Mouse (Mus musculus) midbrain, embryonic 16.5 days (tissue): ENCODE measurements around the gene Slamf1. TPM values are rescaled to one million over a fixed set of nuclear protein-coding genes. Genes with fewer than 3 reads are reported as not detected.
"Not testable (repeated sequence)": the region's sequence is repeated elsewhere in the genome, so short reads cannot be mapped to it uniquely, and the experiment has no call there.

ENCODE experiments used
- ATAC-seq: fragments of 200-750 bp; cut with Nextera tagmentation; 2 replicates; pipeline ENCODE4 v1.8.0; 2017; ENCODE audit warnings: moderate TSS enrichment
- H3K27ac ChIP-seq: fragments of 300-500 bp; sonication (generic); 2 replicates; pipeline ENCODE4 v1.5.1; 2014; ENCODE audit warnings: mild to moderate bottlenecking, low read length, mixed read lengths
- H3K27me3 ChIP-seq: fragments of 300-500 bp; sonication (generic); 2 replicates; pipeline ENCODE4 v1.6.1; 2014; ENCODE audit warnings: low read depth, low read length, mixed read lengths; ENCODE audit not compliant: control insufficient read depth, insufficient read depth
- H3K36me3 ChIP-seq: fragments of 300-500 bp; sonication (generic); 2 replicates; pipeline ENCODE4 v1.6.1; 2014; ENCODE audit warnings: mild to moderate bottlenecking, low read length, moderate library complexity, mixed read lengths; ENCODE audit not compliant: control insufficient read depth, insufficient read depth
- H3K4me1 ChIP-seq: fragments of 300-500 bp; sonication (generic); 2 replicates; pipeline ENCODE4 v1.6.1; 2014; ENCODE audit warnings: mild to moderate bottlenecking, low read length, mixed read lengths; ENCODE audit not compliant: control insufficient read depth, insufficient read depth
- H3K4me2 ChIP-seq: fragments of 300-500 bp; sonication (generic); 2 replicates; pipeline ENCODE4 v1.6.1; 2014; ENCODE audit warnings: mild to moderate bottlenecking, low read length, mixed read lengths
- H3K4me3 ChIP-seq: fragments of 300-500 bp; sonication (generic); 2 replicates; pipeline ENCODE4 v1.5.1; 2014; ENCODE audit warnings: low read depth, mild to moderate bottlenecking, low read length, moderate library complexity, mixed read lengths
- H3K9ac ChIP-seq: fragments of 300-500 bp; sonication (generic); 2 replicates; pipeline ENCODE4 v1.6.1; 2014; ENCODE audit warnings: low read depth, low read length, mixed read lengths
- H3K9me3 ChIP-seq: fragments of 300-500 bp; sonication (generic); replicated peaks from 2 replicates; pipeline ENCODE4 v1.6.1; 2014; ENCODE audit warnings: mild to moderate bottlenecking, low read length, mixed read lengths; ENCODE audit not compliant: control insufficient read depth, poor library complexity, severe bottlenecking
- WGBS: fragments of 180-500 bp; shearing (Covaris S2); extraction: QIAGEN DNeasy Blood & Tissue Kit; methylation state at CpG from one replicate; pipeline ENCODE4 v1.1.7; 2014; 5-methylcytosine and 5-hydroxymethylcytosine counted together
- polyA plus RNA-seq: library from polyadenylated mRNA; unstranded; fragments of >200 nt; fragmentation: Nextera tagmentation; extraction: Ambion mirVana; gene quantifications from 2 replicates; pipeline ENCODE4 v1.2.1, GENCODE M21; 2015

Gene Slamf1
- polyA plus RNA-seq, 1 experiment from 2014 or later: 0.19 TPM

DNA sequence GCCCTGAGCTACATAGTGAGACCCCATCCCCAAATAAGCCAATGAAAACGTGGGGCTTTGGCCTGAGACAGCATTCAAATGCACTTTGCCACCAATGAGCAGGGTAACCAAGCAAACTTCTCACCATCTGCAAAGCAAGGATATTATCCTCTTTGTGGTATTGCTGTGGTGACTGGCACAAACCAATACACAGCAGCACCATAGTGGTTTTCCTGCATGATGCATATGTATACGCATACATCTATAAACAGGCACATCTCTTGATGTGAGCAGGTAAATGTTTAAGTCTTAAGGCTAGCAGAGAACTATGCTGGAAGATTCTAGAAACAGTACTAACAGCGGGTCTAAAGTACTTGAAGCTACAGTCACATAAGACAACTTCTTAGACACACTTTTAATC lies 22.5 kb downstream of the Slamf1 start:
- Histone ChIP-seq H3K4me1 (no peaks in the 10 kb centered on the region), H3K4me3 (no peak overlapping the region), H3K27me3 (no peaks in the 10 kb centered on the region), H3K27ac (no peak overlapping the region), H3K9ac (no peak overlapping the region), H3K36me3 (no peaks in the 10 kb centered on the region), H3K9me3 (no peaks in the 10 kb centered on the region), H3K4me2 (no peak overlapping the region)
- 81% methylated on average over 3 of the region's 3 CpGs for WGBS
- ATAC-seq: no peak

DNA sequence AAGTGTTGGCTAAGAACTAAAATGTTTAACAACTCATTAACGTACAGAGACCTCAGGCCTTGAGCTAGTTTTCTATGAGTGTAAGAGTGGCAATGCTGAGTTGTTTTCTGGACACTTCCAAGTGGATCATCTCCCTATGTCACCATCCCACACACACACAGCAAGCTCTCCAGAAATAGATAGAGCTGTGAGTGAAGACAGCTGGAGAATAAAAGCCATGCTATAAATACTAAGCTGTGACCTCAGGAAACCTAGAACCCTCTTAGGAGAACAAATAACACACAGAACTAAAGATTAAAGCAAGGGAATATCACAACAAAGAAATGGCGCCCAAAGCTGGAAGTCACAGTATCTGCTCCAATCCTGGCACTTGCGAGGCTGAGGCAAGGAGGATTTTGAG lies 24.6 kb downstream of the Slamf1 start:
- ATAC-seq: no peak
- 89% methylated on average over 3 of the region's 3 CpGs for WGBS
- H3K36me3 ChIP-seq: no peaks in the 10 kb centered on the region
- no peak overlapping the region for H3K9ac ChIP-seq
- H3K9me3 ChIP-seq: no peaks in the 10 kb centered on the region
- no peak overlapping the region for H3K4me3 ChIP-seq
- H3K4me2 ChIP-seq: no peak overlapping the region
- no peaks in the 10 kb centered on the region for H3K4me1 ChIP-seq
- no peak overlapping the region for H3K27ac ChIP-seq
- H3K27me3 ChIP-seq: no peaks in the 10 kb centered on the region

DNA sequence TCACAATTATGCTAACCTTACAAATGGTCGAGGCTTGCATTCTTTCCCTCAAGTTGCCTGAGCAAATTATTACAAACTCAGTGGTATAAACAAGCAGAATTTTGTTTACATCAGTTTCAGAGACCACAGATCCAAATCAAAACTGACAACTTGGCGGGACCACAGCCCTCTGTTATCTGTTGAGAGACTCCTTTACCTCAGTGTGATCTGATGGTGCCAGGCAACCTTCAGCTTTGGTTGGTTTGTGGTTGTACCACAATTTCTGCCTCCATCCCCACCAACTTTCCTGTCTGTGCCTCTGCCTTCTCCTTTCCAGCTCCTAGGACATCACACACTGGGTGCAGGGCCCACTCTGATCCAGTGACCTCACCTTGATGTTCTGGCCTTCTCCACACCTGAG lies 29.3 kb downstream of the Slamf1 start:
- Histone ChIP-seq H3K36me3 (no peaks in the 10 kb centered on the region), H3K4me3 (no peak overlapping the region), H3K4me1 (no peaks in the 10 kb centered on the region), H3K27ac (no peak overlapping the region), H3K4me2 (no peak overlapping the region), H3K27me3 (no peaks in the 10 kb centered on the region), H3K9me3 (no peaks in the 10 kb centered on the region), H3K9ac (no peak overlapping the region)
- WGBS: 77% methylated on average over 2 of the region's 2 CpGs
- no peak for ATAC-seq

DNA sequence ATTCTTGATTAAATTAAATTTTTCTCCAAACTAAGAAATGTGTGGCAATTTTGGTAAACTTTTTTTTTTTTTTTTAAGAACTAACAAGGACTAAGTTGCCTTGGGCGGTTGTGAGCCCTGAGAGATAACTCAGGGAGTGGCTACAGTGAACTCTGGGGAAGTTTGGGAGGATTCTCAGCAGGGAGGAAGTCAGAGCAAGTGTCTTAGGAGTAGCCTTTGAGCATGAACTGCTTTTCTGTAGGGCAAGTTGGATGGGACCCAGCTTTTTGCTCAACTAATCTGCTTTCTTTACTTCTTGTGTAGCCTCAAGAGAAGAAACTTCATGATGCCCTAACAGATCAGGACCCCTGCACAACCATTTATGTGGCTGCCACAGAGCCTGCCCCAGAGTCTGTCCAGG lies 30.9 kb downstream of the Slamf1 start:
- Histone ChIP-seq H3K4me2 (no peak overlapping the region), H3K27me3 (no peaks in the 10 kb centered on the region), H3K4me3 (no peak overlapping the region), H3K4me1 (no peaks in the 10 kb centered on the region), H3K9ac (no peak overlapping the region), H3K9me3 (no peaks in the 10 kb centered on the region), H3K36me3 (no peaks in the 10 kb centered on the region), H3K27ac (no peak overlapping the region)
- 71% methylated on average over 1 of the region's 1 CpGs for WGBS
- no peak for ATAC-seq

DNA sequence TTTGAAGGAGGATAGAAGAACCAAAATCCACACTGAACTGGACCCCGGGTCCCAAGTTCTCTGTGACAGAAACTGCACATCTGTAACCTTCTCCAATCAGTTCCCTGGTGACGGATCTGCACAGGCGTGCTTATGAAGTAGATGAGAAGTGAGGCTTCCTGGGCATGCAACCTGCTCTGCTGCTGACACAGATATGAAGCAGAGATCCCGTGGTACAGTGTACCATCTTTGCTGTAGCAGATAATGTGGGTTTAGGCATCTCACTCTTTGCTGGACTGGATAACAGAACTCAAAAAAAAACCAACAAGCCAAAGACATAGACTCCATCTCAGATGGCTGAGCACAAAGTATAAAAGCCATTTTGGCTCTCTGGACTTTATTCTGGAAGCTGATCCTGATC lies 32.7 kb downstream of the Slamf1 start:
- Histone ChIP-seq H3K9ac (no peak overlapping the region), H3K9me3 (no peaks in the 10 kb centered on the region), H3K27ac (no peak overlapping the region), H3K4me1 (no peaks in the 10 kb centered on the region), H3K27me3 (no peaks in the 10 kb centered on the region), H3K4me3 (no peak overlapping the region), H3K4me2 (no peak overlapping the region), H3K36me3 (no peaks in the 10 kb centered on the region)
- WGBS: 86% methylated on average over 4 of the region's 4 CpGs
- ATAC-seq: no peak

DNA sequence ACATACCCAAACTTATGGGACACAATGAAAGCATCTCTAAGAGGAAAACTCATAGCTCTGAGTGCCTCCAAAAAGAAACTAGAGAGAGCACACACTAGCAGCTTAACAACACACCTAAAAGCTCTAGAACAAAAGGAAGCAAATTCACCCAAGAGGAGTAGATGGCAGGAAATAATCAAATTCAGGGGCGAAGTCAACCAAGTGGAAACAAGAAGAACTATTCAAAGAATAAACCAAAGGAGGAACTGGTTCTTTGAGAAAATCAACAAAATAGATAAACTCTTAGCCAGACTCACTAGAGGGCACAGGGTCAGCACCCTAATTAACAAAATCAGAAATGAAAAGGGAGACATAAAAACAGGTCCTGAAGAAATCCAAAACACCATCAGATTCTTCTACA lies 44.1 kb downstream of the Slamf1 start:
- WGBS: 52% methylated on average over 1 of the region's 1 CpGs

DNA sequence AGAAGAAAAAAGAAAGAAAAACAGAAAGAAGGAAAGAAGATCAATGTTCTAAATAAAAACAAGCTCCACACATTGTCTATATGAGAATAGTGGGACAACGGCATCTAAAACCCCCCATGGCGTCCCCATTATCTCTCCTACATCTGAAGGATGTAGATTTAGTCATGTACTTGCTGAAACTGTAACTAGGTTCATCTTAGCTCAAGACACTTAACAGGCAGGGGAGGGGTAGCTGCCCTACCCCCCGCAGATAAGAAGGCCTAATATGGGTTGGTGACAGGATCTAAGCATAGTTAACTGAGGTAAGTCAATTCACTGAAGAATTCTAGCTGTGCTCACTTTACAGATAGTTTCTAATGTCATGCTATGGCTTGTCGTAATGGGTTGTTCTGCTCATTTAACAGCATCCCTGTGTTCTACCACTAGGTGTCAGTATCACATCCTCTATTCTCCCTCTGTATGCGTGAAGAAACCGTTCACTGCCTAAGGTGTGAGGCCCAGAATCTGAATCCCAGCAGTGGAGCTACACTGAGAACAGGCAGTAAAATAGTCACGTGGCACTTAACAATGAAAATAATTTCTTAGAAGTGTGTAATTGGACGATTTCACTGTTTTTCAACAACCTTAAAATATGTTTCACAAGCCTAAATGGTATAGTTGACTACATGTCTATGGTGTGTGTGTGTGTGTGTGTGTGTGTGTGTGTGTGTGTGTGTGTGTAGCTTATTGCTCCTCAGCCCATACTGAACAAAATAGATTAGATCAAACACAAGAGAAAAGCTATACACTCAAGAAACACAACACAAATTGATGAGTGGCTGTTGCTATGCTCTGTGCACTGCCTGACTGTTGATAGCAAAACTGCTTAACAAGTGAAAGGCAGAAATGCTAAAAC lies 48.9 kb downstream of the Slamf1 start:
- ATAC-seq: peak; percentile 100

More for the DNA sequence above, 44.1 kb downstream of the Slamf1 start:
- not testable (repeated sequence) for H3K9me3 ChIP-seq, H3K36me3 ChIP-seq, H3K4me2 ChIP-seq, H3K9ac ChIP-seq, H3K4me1 ChIP-seq, H3K4me3 ChIP-seq, H3K27ac ChIP-seq, H3K27me3 ChIP-seq, ATAC-seq

DNA sequence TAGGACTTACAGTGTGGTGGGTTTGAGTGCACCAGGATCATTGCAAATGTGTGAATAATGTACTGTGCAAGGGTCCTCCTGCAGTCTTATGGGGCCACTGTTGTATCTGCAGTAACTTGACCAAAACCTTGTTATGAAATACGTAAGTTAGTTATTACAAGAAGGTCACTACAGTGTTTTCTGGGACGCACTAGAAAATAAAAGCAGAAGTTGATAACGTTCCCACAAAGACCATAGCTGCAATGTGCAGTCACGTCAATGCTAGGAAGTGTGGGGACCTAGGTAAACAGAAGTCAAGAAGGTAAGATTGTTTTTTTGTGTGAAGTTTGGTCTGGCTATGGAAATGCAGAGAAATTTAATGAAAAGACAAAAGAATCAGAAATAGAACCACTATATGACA lies 50.1 kb downstream of the Slamf1 start:
- Histone ChIP-seq H3K9me3 (no peaks in the 10 kb centered on the region), H3K4me3 (no peak overlapping the region), H3K27me3 (no peaks in the 10 kb centered on the region), H3K9ac (no peak overlapping the region), H3K4me1 (no peaks in the 10 kb centered on the region), H3K4me2 (no peak overlapping the region), H3K36me3 (no peaks in the 10 kb centered on the region), H3K27ac (no peak overlapping the region)
- no peak for ATAC-seq
- WGBS: 90% methylated on average over 4 of the region's 4 CpGs

More for the DNA sequence above, 48.9 kb downstream of the Slamf1 start:
- Histone ChIP-seq H3K4me1 (no peaks in the 10 kb centered on the region), H3K9me3 (no peaks in the 10 kb centered on the region), H3K27me3 (no peaks in the 10 kb centered on the region), H3K4me2 (no peak overlapping the region), H3K9ac (no peak overlapping the region), H3K36me3 (no peaks in the 10 kb centered on the region), H3K4me3 (no peak overlapping the region), H3K27ac (no peak overlapping the region)
- 11% methylated on average over 8 of the region's 8 CpGs for WGBS

DNA sequence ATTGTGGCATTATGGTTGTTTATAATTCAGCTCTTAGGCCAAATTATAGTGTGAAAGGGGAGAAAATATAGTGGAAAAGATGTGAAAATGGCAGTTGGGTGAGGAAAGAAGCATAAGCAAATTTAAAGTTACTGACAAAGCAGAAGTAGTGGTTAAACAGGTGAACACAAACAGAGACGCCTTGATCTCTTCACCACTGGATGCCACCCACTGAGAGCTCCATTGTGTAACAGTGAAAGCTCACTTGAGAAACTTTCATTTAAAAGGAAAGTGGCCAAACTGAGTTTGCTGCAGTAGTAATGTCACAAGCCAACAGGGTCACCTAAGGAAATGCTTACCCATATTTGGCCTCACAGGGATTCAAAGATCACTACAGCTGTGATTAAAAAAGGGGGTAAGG lies 54.4 kb downstream of the Slamf1 start:
- Histone ChIP-seq H3K4me2 (no peak overlapping the region), H3K27me3 (no peaks in the 10 kb centered on the region), H3K4me3 (no peak overlapping the region), H3K4me1 (no peaks in the 10 kb centered on the region), H3K36me3 (no peaks in the 10 kb centered on the region), H3K27ac (no peak overlapping the region), H3K9ac (no peak overlapping the region), H3K9me3 (0 out of 2 replicates have a peak, but pooled peaks cover 4% of the 10 kb centered on the region)
- ATAC-seq: no peak
- 21% methylated on average over 1 of the region's 1 CpGs for WGBS
